Mouse (Mus musculus): ENCODE results near the gene Pex5l. TPM values are rescaled to one million over a fixed set of nuclear protein-coding genes. Genes with fewer than 3 reads are reported as not detected.

The Pex5l gene
- total and polyA plus RNA-seq, 3 experiments = not detected

DNA sequence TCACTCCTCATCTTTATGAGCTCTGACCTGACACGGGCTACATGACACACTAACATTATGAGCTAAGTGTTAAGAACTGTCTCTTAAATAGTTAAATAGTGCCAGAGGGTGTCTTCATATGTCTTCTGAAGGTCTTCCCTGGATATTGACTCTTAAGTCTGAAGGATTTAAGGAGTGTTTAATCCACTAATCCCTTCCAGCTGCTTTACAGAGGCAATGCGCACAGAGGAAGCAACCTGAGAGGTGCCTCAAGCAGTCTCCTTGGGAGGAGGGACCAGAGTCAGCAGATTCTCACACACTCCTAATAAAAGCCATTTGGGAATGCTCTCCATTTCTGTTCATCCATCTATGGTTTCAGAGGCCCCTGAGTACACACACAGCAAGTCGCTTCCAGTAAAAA lies 157.9 kb downstream of the Pex5l start:
- Histone ChIP-seq H3K79me2 (ENCODE audit: control insufficient read depth, insufficient read depth, low read length, poor library complexity) (no peaks in the 10 kb centered on the region), H3K9ac (ENCODE audit: control insufficient read depth, low read depth, low read length, poor library complexity, severe bottlenecking) (no peak overlapping the region), H3K4me1 (ENCODE audit: control insufficient read depth in 1 of 2, insufficient read depth in 2 of 2, low read length in 2 of 2) (no peaks in the 10 kb centered on the region), H3K36me3 (ENCODE audit: control insufficient read depth in 1 of 2, insufficient read depth in 2 of 2, low read length in 2 of 2) (no peaks in the 10 kb centered on the region), H3K9me3 (replicated peaks; ENCODE audit: insufficient read depth, low read length) (no peaks in the 10 kb centered on the region), H3K27me3 (ENCODE audit: control insufficient read depth in 1 of 2, insufficient read depth in 2 of 2, low read length in 2 of 2) (no peaks in the 10 kb centered on the region; a peak in 1 of 4 replicates), H3K4me3 (ENCODE audit: control insufficient read depth in 1 of 2, insufficient read depth in 1 of 2, low read depth in 2 of 2, low read length in 2 of 2) (no peak overlapping the region), H3K27ac (ENCODE audit: control insufficient read depth, low read depth, low read length) (no peak overlapping the region)
- no peak for DNase-seq (ENCODE audit: low read depth, low spot score)
- TF ChIP-seq EP300 (IDR thresholded peaks at IDR 0.05; ENCODE audit: low read depth in 1 of 2, low read length in 2 of 2) = no peak
- no peak for TF ChIP-seq POLR2AphosphoS2 (IDR thresholded peaks at IDR 0.05; ENCODE audit: low read length)
- no peak for TF ChIP-seq MAFK (IDR thresholded peaks at IDR 0.05; ENCODE audit: borderline replicate concordance, low read depth, low read length)
- TF ChIP-seq ZKSCAN1 (IDR thresholded peaks at IDR 0.05; ENCODE audit: low read depth, low read length) = no peak
- no peak for TF ChIP-seq ELF1 (IDR thresholded peaks at IDR 0.05; ENCODE audit: low read depth, low read length)
- no peak for TF ChIP-seq MEF2A (IDR thresholded peaks at IDR 0.05; ENCODE audit: extremely low read depth, insufficient replicate concordance, low read depth, low read length, poor library complexity, severe bottlenecking)
- no peak for TF ChIP-seq MAX (IDR thresholded peaks at IDR 0.05; ENCODE audit: low read length)
- no peak for TF ChIP-seq MYC (IDR thresholded peaks at IDR 0.05; ENCODE audit: low read depth, low read length)
- TF ChIP-seq CHD1 (IDR thresholded peaks at IDR 0.05; ENCODE audit: low read depth, low read length) = no peak
- no peak for TF ChIP-seq E2F4 (IDR thresholded peaks at IDR 0.05; ENCODE audit: borderline replicate concordance, low read depth, low read length)
- TF ChIP-seq HCFC1 (IDR thresholded peaks at IDR 0.05; ENCODE audit: low read depth, low read length) = no peak
- TF ChIP-seq USF2 (IDR thresholded peaks at IDR 0.05; ENCODE audit: borderline replicate concordance in 1 of 2, insufficient read depth in 1 of 2, low read depth in 1 of 2, low read length in 2 of 2) = no peak
- TF ChIP-seq GATA1 (IDR thresholded peaks at IDR 0.05; ENCODE audit: low read depth, low read length) = no peak
- TF ChIP-seq USF1 (IDR thresholded peaks at IDR 0.05; ENCODE audit: low read depth, low read length) = no peak
- TF ChIP-seq TAL1 (IDR thresholded peaks at IDR 0.05; ENCODE audit: low read length) = no peak
- TF ChIP-seq KAT2A (conservative IDR thresholded peaks at IDR 0.05; ENCODE audit: low read depth, low read length) = no peak
- TF ChIP-seq MAZ (IDR thresholded peaks at IDR 0.05; ENCODE audit: low read depth, low read length) = no peak

- H3K27me3 ChIP-seq (ENCODE audit: control insufficient read depth in 1 of 2, insufficient read depth in 2 of 2, low read length in 2 of 2) = no peaks in the 10 kb centered on the region
- H3K4me3 ChIP-seq (ENCODE audit: control insufficient read depth in 1 of 2, insufficient read depth in 1 of 2, low read depth in 2 of 2, low read length in 2 of 2) = no peak overlapping the region
- no peak overlapping the region for H3K27ac ChIP-seq (ENCODE audit: control insufficient read depth, low read depth, low read length)
- H3K4me1 ChIP-seq (ENCODE audit: control insufficient read depth in 1 of 2, insufficient read depth in 2 of 2, low read length in 2 of 2) = no peaks in the 10 kb centered on the region
- TF ChIP-seq UBTF (IDR thresholded peaks at IDR 0.05; ENCODE audit: borderline replicate concordance, insufficient read depth, low read depth, low read length) (no peak), MXI1 (IDR thresholded peaks at IDR 0.05; ENCODE audit: low read depth, low read length) (no peak), MYB (IDR thresholded peaks at IDR 0.05; ENCODE audit: low read depth, low read length) (no peak), MAX (IDR thresholded peaks at IDR 0.05; ENCODE audit: low read length) (no peak), USF2 (IDR thresholded peaks at IDR 0.05; ENCODE audit: borderline replicate concordance in 1 of 2, insufficient read depth in 1 of 2, low read depth in 1 of 2, low read length in 2 of 2) (no peak), ETS1 (IDR thresholded peaks at IDR 0.05; ENCODE audit: low read depth, low read length) (no peak), ZNF384 (IDR thresholded peaks at IDR 0.05; ENCODE audit: low read depth, low read length) (no peak), HCFC1 (IDR thresholded peaks at IDR 0.05; ENCODE audit: low read depth, low read length) (no peak), TBP (IDR thresholded peaks at IDR 0.05; ENCODE audit: low read depth, low read length) (no peak), GABPA (IDR thresholded peaks at IDR 0.05; ENCODE audit: low read depth, low read length) (no peak), MAFK (IDR thresholded peaks at IDR 0.05; ENCODE audit: borderline replicate concordance, low read depth, low read length) (no peak), ZKSCAN1 (IDR thresholded peaks at IDR 0.05; ENCODE audit: low read depth, low read length) (no peak), GATA1 (IDR thresholded peaks at IDR 0.05; ENCODE audit: low read depth, low read length) (no peak), E2F4 (IDR thresholded peaks at IDR 0.05; ENCODE audit: borderline replicate concordance, low read depth, low read length) (no peak), CTCF (IDR thresholded peaks at IDR 0.05 in 2 of 3, conservative IDR thresholded peaks at IDR 0.05 in 1 of 3; ENCODE audit: control insufficient read depth in 1 of 3, insufficient read depth in 1 of 3, low read depth in 2 of 3, low read length in 3 of 3, poor library complexity in 1 of 3, severe bottlenecking in 1 of 3) (no peak)
- no peak overlapping the region for H3K9ac ChIP-seq (ENCODE audit: control insufficient read depth, low read depth, low read length, poor library complexity, severe bottlenecking)
- H3K9me3 ChIP-seq (replicated peaks; ENCODE audit: insufficient read depth, low read length) = no peaks in the 10 kb centered on the region
- DNase-seq (ENCODE audit: low read depth, low spot score) = no peak
- H3K79me2 ChIP-seq (ENCODE audit: control insufficient read depth, insufficient read depth, low read length, poor library complexity) = no peaks in the 10 kb centered on the region
- H3K36me3 ChIP-seq (ENCODE audit: control insufficient read depth in 1 of 2, insufficient read depth in 2 of 2, low read length in 2 of 2) = no peaks in the 10 kb centered on the region
Measured at GRCm38 (mm10) chr3:32979981-32980380, 163.1 kb downstream of the Pex5l start.
